Mouse (Mus musculus): ENCODE data around the gene Hist1h2bh. TPM values are rescaled to one million over a fixed set of nuclear protein-coding genes. Genes with fewer than 3 reads are reported as not detected.

Gene Hist1h2bh
- polyA plus RNA-seq, 2 experiments from 2014 or later = 0.52 to 5.2 TPM

Other genes starting within 250 kb of the Hist1h2bh start
- gene Zfp322a, start 174.2 kb downstream of the Hist1h2bh start, polyA plus RNA-seq (2017; shearing (Covaris generic)) = 10 to 100 TPM; 17.0 to 20.0 TPM
- 10 to 100 TPM in 1 of 2 experiments, 1 to 10 TPM in 1; 9.8 to 10.9 TPM for gene Abt1, start 119.5 kb downstream of the Hist1h2bh start, polyA plus RNA-seq (2017; shearing (Covaris generic))
- 1 to 10 TPM in 1 of 2 experiments, under 1 TPM in 1; 0.16 to 2.6 TPM for gene Btn1a1, start 77.5 kb downstream of the Hist1h2bh start, polyA plus RNA-seq (2017; shearing (Covaris generic))
- gene Btn2a2, start 54.5 kb downstream of the Hist1h2bh start, polyA plus RNA-seq (2017; shearing (Covaris generic)) = under 1 TPM in 1 of 2 experiments, not detected in 1; 0.17 TPM
- gene Hist1h4h, start 12.3 kb downstream of the Hist1h2bh start, polyA plus RNA-seq (2017; shearing (Covaris generic)) = 10 to 100 TPM in 1 of 2 experiments, 1 to 10 TPM in 1; 7.1 to 14.6 TPM
- not detected for gene Hist1h2af, start 9.5 kb downstream of the Hist1h2bh start, polyA plus RNA-seq (2017; shearing (Covaris generic))
- gene Hist1h3g, start 8.0 kb downstream of the Hist1h2bh start, polyA plus RNA-seq (2017; shearing (Covaris generic)) = not detected
- gene Hist1h3f, start 660 bp upstream of the Hist1h2bh start, polyA plus RNA-seq (2017; shearing (Covaris generic)) = 1 to 10 TPM; 1.3 to 3.2 TPM
- 1 to 10 TPM in 1 of 2 experiments, not detected in 1; 1.4 TPM for gene Hist1h4f, start 8.3 kb upstream of the Hist1h2bh start, polyA plus RNA-seq (2017; shearing (Covaris generic))
- gene Hist1h1d, start 9.9 kb upstream of the Hist1h2bh start, polyA plus RNA-seq (2017; shearing (Covaris generic)) = 1 to 10 TPM in 1 of 2 experiments, under 1 TPM in 1; 0.99 to 2.4 TPM
- gene Hist1h3e, start 19.0 kb upstream of the Hist1h2bh start, polyA plus RNA-seq (2017; shearing (Covaris generic)) = 1 to 10 TPM; 3.2 to 8.8 TPM
- 1 to 10 TPM; 4.5 to 6.5 TPM for gene Hist1h2ae, start 27.8 kb upstream of the Hist1h2bh start, polyA plus RNA-seq (2017; shearing (Covaris generic))
- gene Hist1h2bg, start 28.0 kb upstream of the Hist1h2bh start, polyA plus RNA-seq (2017; shearing (Covaris generic)) = 10 to 100 TPM in 1 of 2 experiments, 1 to 10 TPM in 1; 7.3 to 11.3 TPM
- 1 to 10 TPM in 1 of 2 experiments, not detected in 1; 1.5 TPM for gene Hist1h2bf, start 30.8 kb upstream of the Hist1h2bh start, polyA plus RNA-seq (2017; shearing (Covaris generic))
- under 1 TPM in 1 of 2 experiments, not detected in 1; 0.35 TPM for gene Hist1h2ad, start 31.0 kb upstream of the Hist1h2bh start, polyA plus RNA-seq (2017; shearing (Covaris generic))
- under 1 TPM in 1 of 2 experiments, not detected in 1; 0.23 TPM for gene Hist1h3d, start 32.4 kb upstream of the Hist1h2bh start, polyA plus RNA-seq (2017; shearing (Covaris generic))
- gene Hist1h4d, start 38.2 kb upstream of the Hist1h2bh start, polyA plus RNA-seq (2017; shearing (Covaris generic)) = 10 to 100 TPM; 12.4 to 29.7 TPM
- 1 to 10 TPM; 2.7 to 2.9 TPM for gene Hist1h2be, start 77.7 kb upstream of the Hist1h2bh start, polyA plus RNA-seq (2017; shearing (Covaris generic))
- gene Hist1h1e, start 79.2 kb upstream of the Hist1h2bh start, polyA plus RNA-seq (2017; shearing (Covaris generic)) = 10 to 100 TPM; 13.4 to 19.2 TPM
- gene Hist1h2ac, start 140.6 kb upstream of the Hist1h2bh start, polyA plus RNA-seq (2017; shearing (Covaris generic)) = 1 to 10 TPM; 2.2 to 4.6 TPM
- 1 to 10 TPM; 6.3 to 8.3 TPM for gene Hist1h2bc, start 140.8 kb upstream of the Hist1h2bh start, polyA plus RNA-seq (2017; shearing (Covaris generic))
- under 1 TPM in 1 of 2 experiments, not detected in 1; 0.53 TPM for gene Hist1h1t, start 152.4 kb upstream of the Hist1h2bh start, polyA plus RNA-seq (2017; shearing (Covaris generic))
- gene Hist1h4c, start 155.1 kb upstream of the Hist1h2bh start, polyA plus RNA-seq (2017; shearing (Covaris generic)) = 10 to 100 TPM in 1 of 2 experiments, 1 to 10 TPM in 1; 4.3 to 11.5 TPM
- gene Hfe, start 167.5 kb upstream of the Hist1h2bh start, polyA plus RNA-seq (2017; shearing (Covaris generic)) = under 1 TPM; 0.75 to 0.92 TPM
- 10 to 100 TPM; 25.5 to 40.4 TPM for gene Hist1h1c, start 195.4 kb upstream of the Hist1h2bh start, polyA plus RNA-seq (2017; shearing (Covaris generic))
- not detected for gene Hist1h3c, start 202.2 kb upstream of the Hist1h2bh start, polyA plus RNA-seq (2017; shearing (Covaris generic))
- gene Hist1h2bb, start 203.3 kb upstream of the Hist1h2bh start, polyA plus RNA-seq (2017; shearing (Covaris generic)) = under 1 TPM in 1 of 2 experiments, not detected in 1; 0.80 TPM
- gene Hist1h2ab, start 207.7 kb upstream of the Hist1h2bh start, polyA plus RNA-seq (2017; shearing (Covaris generic)) = 1 to 10 TPM in 1 of 2 experiments, under 1 TPM in 1; 0.42 to 2.0 TPM
- not detected for gene Hist1h3b, start 208.9 kb upstream of the Hist1h2bh start, polyA plus RNA-seq (2017; shearing (Covaris generic))
- 1 to 10 TPM; 6.9 to 9.9 TPM for gene Hist1h4b, start 213.6 kb upstream of the Hist1h2bh start, polyA plus RNA-seq (2017; shearing (Covaris generic))
- not detected for gene Hist1h4a, start 217.8 kb upstream of the Hist1h2bh start, polyA plus RNA-seq (2017; shearing (Covaris generic))
- 10 to 100 TPM in 1 of 2 experiments, 1 to 10 TPM in 1; 5.0 to 15.8 TPM for gene Hist1h3a, start 219.0 kb upstream of the Hist1h2bh start, polyA plus RNA-seq (2017; shearing (Covaris generic))
- gene Hist1h1a, start 220.3 kb upstream of the Hist1h2bh start, polyA plus RNA-seq (2017; shearing (Covaris generic)) = 1 to 10 TPM; 1.0 to 1.6 TPM
- gene Trim38, start 226.5 kb upstream of the Hist1h2bh start, polyA plus RNA-seq (2017; shearing (Covaris generic)) = under 1 TPM; 0.07 to 0.47 TPM

Data from inflammation-experienced regulatory T-cells (primary cell).